Mouse (Mus musculus) midbrain, postnatal 0 days (tissue): ENCODE measurements around the gene Hist2h2bb. TPM values are rescaled to one million over a fixed set of nuclear protein-coding genes. Genes with fewer than 3 reads are reported as not detected.

ENCODE experiments used
- ATAC-seq: fragments of 200-750 bp; cut with Nextera tagmentation; 2 replicates; pipeline ENCODE4 v1.8.0; 2017; ENCODE audit warnings: moderate number of reproducible peaks, mild to moderate bottlenecking, moderate TSS enrichment, moderate library complexity; ENCODE audit not compliant: low FRiP score
- DNase-seq: peaks from one replicate; pipeline ENCODE4 v3.0.0-alpha.2; 2015; ENCODE audit warnings: low spot score
- H3K27ac ChIP-seq: fragments of 300-500 bp; sonication (generic); 2 replicates; pipeline ENCODE4 v1.5.1; 2014; ENCODE audit warnings: low read depth, mild to moderate bottlenecking, low read length, mixed read lengths
- H3K27me3 ChIP-seq: fragments of 300-500 bp; sonication (generic); 2 replicates; pipeline ENCODE4 v1.6.1; 2014; ENCODE audit warnings: low read length, control low read depth, mixed read lengths; ENCODE audit not compliant: insufficient read depth
- H3K36me3 ChIP-seq: fragments of 300-500 bp; sonication (generic); 2 replicates; pipeline ENCODE4 v1.6.1; 2014; ENCODE audit warnings: low read length, control low read depth, mixed read lengths; ENCODE audit not compliant: insufficient read depth
- H3K4me1 ChIP-seq: fragments of 300-500 bp; sonication (generic); 2 replicates; pipeline ENCODE4 v1.6.1; 2014; ENCODE audit warnings: mild to moderate bottlenecking, control low read depth, antibody characterized with exemption, low read length, mixed read lengths; ENCODE audit not compliant: insufficient read depth
- H3K4me2 ChIP-seq: fragments of 300-500 bp; sonication (generic); 2 replicates; pipeline ENCODE4 v1.6.1; 2014; ENCODE audit warnings: low read depth, mild to moderate bottlenecking, low read length, mixed read lengths; ENCODE audit not compliant: poor library complexity, severe bottlenecking
- H3K4me3 ChIP-seq: fragments of 300-500 bp; sonication (generic); 2 replicates; pipeline ENCODE4 v1.5.1; 2014; ENCODE audit warnings: low read depth, mild to moderate bottlenecking, low read length, moderate library complexity
- H3K9ac ChIP-seq: fragments of 300-500 bp; sonication (generic); replicated peaks from 2 replicates; pipeline ENCODE4 v1.6.1; 2014; ENCODE audit warnings: mild to moderate bottlenecking, low read length, moderate library complexity, mixed read lengths; ENCODE audit not compliant: poor library complexity, severe bottlenecking
- H3K9me3 ChIP-seq: fragments of 300-500 bp; sonication (generic); 2 replicates; pipeline ENCODE4 v1.6.1; 2016; ENCODE audit warnings: low read length, control low read depth
- CTCF ChIP-seq: IDR thresholded peaks from 2 replicates; pipeline ENCODE4 v1.5.1; 2016; ENCODE audit warnings: antibody characterized with exemption, mild to moderate bottlenecking
- WGBS: fragments of 180-500 bp; shearing (Covaris S2); extraction: QIAGEN DNeasy Blood & Tissue Kit; methylation state at CpG from one replicate; pipeline ENCODE4 v1.1.7; 2014; 5-methylcytosine and 5-hydroxymethylcytosine counted together
- polyA plus RNA-seq: library from polyadenylated mRNA; unstranded; fragments of >200 nt; fragmentation: Nextera tagmentation; extraction: Ambion mirVana; gene quantifications from 2 replicates; pipeline ENCODE4 v1.2.1, GENCODE M21; 2015
- total RNA-seq: library from RNA; depleted of rRNA; stranded (reverse); fragments of >200 nt; gene quantifications from 2 replicates; pipeline ENCODE4 v1.2.3, GENCODE M21; 2014

Gene Hist2h2bb
- total and polyA plus RNA-seq, 2 experiments from 2014 or later: 1.7 to 343 TPM

GRCm38 (mm10) chr3:96293368-96293767 lies 23.8 kb downstream of the Hist2h2bb start:
- no peaks in the 10 kb centered on the region for H3K4me1 ChIP-seq
- H3K9me3 ChIP-seq: no peaks in the 10 kb centered on the region
- H3K9ac ChIP-seq: no peak overlapping the region
- H3K36me3 ChIP-seq: no peaks in the 10 kb centered on the region
- H3K27me3 ChIP-seq: no peaks in the 10 kb centered on the region
- H3K4me2 ChIP-seq: no peak overlapping the region
- DNase-seq (no peak), ATAC-seq (no peak)
- no peak overlapping the region for H3K4me3 ChIP-seq
- H3K27ac ChIP-seq: no peak overlapping the region
- no peak for TF ChIP-seq CTCF
- WGBS: 58% methylated on average over 5 of the region's 5 CpGs

GRCm38 (mm10) chr3:96293787-96294186 lies 24.2 kb downstream of the Hist2h2bb start, which contains the start of gene Fcgr1:
Gene Fcgr1 (minus strand): TSS chr3:96293969.
- Histone ChIP-seq H3K4me2 (no peak within 1 kb of the TSS), H3K9me3 (no peaks in the 10 kb centered on the region), H3K27me3 (no peaks in the 10 kb centered on the region), H3K36me3 (no peaks in the 10 kb centered on the region), H3K9ac (no peak within 1 kb of the TSS), H3K4me1 (no peaks in the 10 kb centered on the region), H3K27ac (no peak within 1 kb of the TSS), H3K4me3 (no peak within 1 kb of the TSS)
- no peak for DNase-seq
- no peak for ATAC-seq
- TF ChIP-seq CTCF: no peak
- 87% methylated on average over 4 of the region's 4 CpGs for WGBS

- no peaks in the 10 kb centered on the region for H3K4me1 ChIP-seq
- no peaks in the 10 kb centered on the region for H3K36me3 ChIP-seq
- no peaks in the 10 kb centered on the region for H3K9me3 ChIP-seq
- no peak for TF ChIP-seq CTCF
- WGBS: 90% methylated on average over 4 of the region's 4 CpGs
- H3K4me2 ChIP-seq: no peak overlapping the region
- DNase-seq (no peak), ATAC-seq (no peak)
- H3K27ac ChIP-seq: no peak overlapping the region
- no peaks in the 10 kb centered on the region for H3K27me3 ChIP-seq
- H3K9ac ChIP-seq: no peak overlapping the region
- H3K4me3 ChIP-seq: no peak overlapping the region
These were observed 28.8 kb downstream of the Hist2h2bb start for GRCm38 (mm10) chr3:96298360-96298759.

- no peak overlapping the region for H3K9ac ChIP-seq
- 100% methylated on average over 2 of the region's 2 CpGs for WGBS
- H3K27ac ChIP-seq: no peak overlapping the region
- no peaks in the 10 kb centered on the region for H3K27me3 ChIP-seq
- ATAC-seq: no peak
- no peak for TF ChIP-seq CTCF
- H3K4me3 ChIP-seq: no peak overlapping the region
- DNase-seq: no peak
- H3K9me3 ChIP-seq: no peaks in the 10 kb centered on the region
- H3K36me3 ChIP-seq: no peaks in the 10 kb centered on the region
- H3K4me2 ChIP-seq: no peak overlapping the region
- H3K4me1 ChIP-seq: no peaks in the 10 kb centered on the region
These were observed 30.0 kb downstream of the Hist2h2bb start for GRCm38 (mm10) chr3:96299562-96299961.

GRCm38 (mm10) chr3:96300706-96301529 lies 31.4 kb downstream of the Hist2h2bb start:
- H3K4me3 ChIP-seq: no peak overlapping the region
- 0 out of 2 replicates have a peak overlapping the region, but pooled peaks have one; percentile 0 for H3K4me2 ChIP-seq
- TF ChIP-seq CTCF: no peak
- DNase-seq (no peak), ATAC-seq (no peak)
- no peak overlapping the region for H3K9ac ChIP-seq
- H3K4me1 ChIP-seq: no peaks in the 10 kb centered on the region
- no peaks in the 10 kb centered on the region for H3K27me3 ChIP-seq
- no peaks in the 10 kb centered on the region for H3K36me3 ChIP-seq
- H3K9me3 ChIP-seq: no peaks in the 10 kb centered on the region
- 81% methylated on average over 26 of the region's 26 CpGs for WGBS
- no peak overlapping the region for H3K27ac ChIP-seq

GRCm38 (mm10) chr3:96302076-96302475 lies 32.5 kb downstream of the Hist2h2bb start:
- H3K4me3 ChIP-seq: no peak overlapping the region
- DNase-seq (no peak), ATAC-seq (no peak)
- H3K27ac ChIP-seq: no peak overlapping the region
- no peak overlapping the region for H3K4me2 ChIP-seq
- H3K27me3 ChIP-seq: no peaks in the 10 kb centered on the region
- H3K9ac ChIP-seq: no peak overlapping the region
- 87% methylated on average over 5 of the region's 5 CpGs for WGBS
- no peaks in the 10 kb centered on the region for H3K4me1 ChIP-seq
- H3K36me3 ChIP-seq: no peaks in the 10 kb centered on the region
- no peaks in the 10 kb centered on the region for H3K9me3 ChIP-seq
- no peak for TF ChIP-seq CTCF
